Mouse (Mus musculus): ENCODE measurements around the gene Samd14.
A peak's percentile ranks its signal among the peaks of the same experiment; 100 is the strongest.

Gene Samd14

DNA sequence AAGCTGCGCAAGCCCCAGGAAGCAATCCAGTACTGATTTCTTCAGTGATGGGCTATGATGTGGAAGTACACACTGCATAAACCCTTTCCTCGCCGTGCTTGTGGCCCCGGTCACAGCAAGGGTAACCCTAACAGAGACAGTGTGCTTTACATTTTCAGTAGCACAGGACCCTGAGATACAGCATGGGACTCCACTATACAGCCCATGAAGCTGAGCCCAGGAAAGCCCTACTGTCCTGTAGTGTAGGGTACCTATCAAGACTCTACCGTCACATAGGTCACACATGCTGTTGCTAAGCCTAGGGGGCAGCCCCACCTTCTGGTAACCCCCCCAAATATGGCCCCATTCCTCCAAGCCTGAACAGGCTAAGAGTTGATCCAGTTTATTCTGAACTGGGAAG lies 26.8 kb downstream of the Samd14 start:
- ATAC-seq (ENCODE audit: low TSS enrichment) = no peak

DNA sequence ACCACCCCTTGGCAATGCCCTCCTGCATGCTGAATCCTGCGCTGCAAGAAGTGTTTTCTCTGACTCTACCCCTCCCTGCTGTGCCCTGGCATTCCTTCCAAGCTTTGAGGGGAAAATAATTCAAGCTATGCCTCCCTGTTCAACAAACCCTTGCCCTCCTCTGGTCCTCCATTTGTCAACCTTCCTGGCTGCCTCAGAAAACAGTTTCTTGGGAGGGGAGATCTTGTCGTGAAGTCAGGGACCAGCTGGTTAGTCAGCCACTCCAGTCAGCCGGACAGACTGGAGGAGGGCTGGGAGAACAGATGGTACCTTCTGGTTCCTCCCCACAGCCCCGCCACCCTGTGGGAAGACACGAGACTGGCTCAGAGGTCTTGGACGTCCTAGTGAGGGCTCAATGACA lies 27.6 kb downstream of the Samd14 start:
- ATAC-seq (ENCODE audit: low TSS enrichment) = no peak

GRCm38 (mm10) chr11:95038156-95038817 lies 28.6 kb downstream of the Samd14 start:
- ATAC-seq (ENCODE audit: low TSS enrichment) = no peak

GRCm38 (mm10) chr11:95038818-95039655 lies 29.4 kb downstream of the Samd14 start:
- ATAC-seq (ENCODE audit: low TSS enrichment) = no peak

GRCm38 (mm10) chr11:95039766-95040165 lies 30.1 kb downstream of the Samd14 start:
- no peak for ATAC-seq (ENCODE audit: low TSS enrichment)

DNA sequence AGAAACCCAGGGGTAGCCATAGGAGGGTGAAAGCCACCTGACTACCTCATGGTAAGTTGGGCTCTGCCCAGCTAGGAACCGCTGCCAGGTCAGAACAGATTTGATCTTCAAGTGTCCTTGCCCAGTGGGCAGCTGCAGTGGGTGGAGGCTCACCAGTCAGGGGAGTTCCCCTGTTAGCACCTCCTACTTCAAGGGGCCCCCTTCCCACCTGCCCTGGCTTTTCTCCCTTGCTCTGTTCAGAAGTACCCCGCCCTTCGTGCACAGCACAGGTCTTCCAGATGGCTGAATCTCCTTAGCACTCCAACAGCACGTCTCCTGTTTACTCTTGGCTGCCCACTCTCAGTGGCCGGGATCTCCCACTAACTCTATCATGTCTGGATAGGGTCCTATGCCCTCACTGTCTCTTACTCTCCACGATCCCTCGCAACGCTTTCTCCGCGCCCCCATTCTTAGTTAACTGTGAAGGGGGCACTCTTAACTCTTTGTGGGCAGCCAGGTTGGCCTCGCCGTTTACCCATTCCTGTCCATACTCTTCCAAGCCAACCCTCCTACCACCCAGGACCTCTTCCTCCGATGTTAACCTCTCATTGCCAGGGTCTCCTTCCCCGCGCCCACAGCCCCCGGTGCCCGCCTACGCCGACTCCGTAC lies 30.9 kb downstream of the Samd14 start:
- ATAC-seq (ENCODE audit: low TSS enrichment) = peak; percentile 10; the same call in 1 of the 2 replicates

- ATAC-seq (ENCODE audit: low TSS enrichment) = peak; percentile 88
Observed at GRCm38 (mm10) chr11:95041139-95041609, 31.5 kb downstream of the Samd14 start, which contains the start of gene Pdk2. TSS of gene Pdk2 (minus strand) at chr11:95041354.

- ATAC-seq (ENCODE audit: low TSS enrichment) = peak; percentile 66
Observed at GRCm38 (mm10) chr11:95042096-95042495, 32.4 kb downstream of the Samd14 start.

- no peak for ATAC-seq (ENCODE audit: low TSS enrichment)
Observed at GRCm38 (mm10) chr11:95043060-95043459, 33.4 kb downstream of the Samd14 start.

DNA sequence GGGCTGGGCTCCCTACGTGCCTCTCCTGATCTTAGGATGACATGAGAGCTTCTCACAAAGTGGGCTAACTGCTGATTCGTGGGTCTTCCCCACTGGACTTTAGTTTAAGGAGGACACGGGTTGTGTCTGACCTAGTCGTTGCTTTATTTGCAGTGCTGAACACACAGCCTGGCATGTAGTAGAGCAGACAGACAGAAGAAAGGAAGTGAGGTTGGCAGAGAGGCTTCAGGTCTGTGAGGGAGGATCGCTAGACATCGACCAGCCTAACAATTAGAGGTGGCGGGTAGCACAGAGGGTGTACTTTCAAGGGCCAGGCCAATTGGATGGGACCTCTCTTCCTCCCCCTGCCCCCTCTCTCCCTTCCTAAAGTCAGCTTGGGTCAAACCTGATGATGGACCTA lies 33.9 kb downstream of the Samd14 start:
- ATAC-seq (ENCODE audit: low TSS enrichment) = no peak

- ATAC-seq (ENCODE audit: low TSS enrichment) = no peak
Observed at GRCm38 (mm10) chr11:95044185-95044870, 34.6 kb downstream of the Samd14 start.

GRCm38 (mm10) chr11:95046980-95047680 lies 37.5 kb downstream of the Samd14 start:
- peak; percentile 67; the same call in 1 of the 2 replicates for ATAC-seq (ENCODE audit: low TSS enrichment)

- ATAC-seq (ENCODE audit: low TSS enrichment) = no peak
Observed at GRCm38 (mm10) chr11:95053062-95053461, 43.4 kb downstream of the Samd14 start.

DNA sequence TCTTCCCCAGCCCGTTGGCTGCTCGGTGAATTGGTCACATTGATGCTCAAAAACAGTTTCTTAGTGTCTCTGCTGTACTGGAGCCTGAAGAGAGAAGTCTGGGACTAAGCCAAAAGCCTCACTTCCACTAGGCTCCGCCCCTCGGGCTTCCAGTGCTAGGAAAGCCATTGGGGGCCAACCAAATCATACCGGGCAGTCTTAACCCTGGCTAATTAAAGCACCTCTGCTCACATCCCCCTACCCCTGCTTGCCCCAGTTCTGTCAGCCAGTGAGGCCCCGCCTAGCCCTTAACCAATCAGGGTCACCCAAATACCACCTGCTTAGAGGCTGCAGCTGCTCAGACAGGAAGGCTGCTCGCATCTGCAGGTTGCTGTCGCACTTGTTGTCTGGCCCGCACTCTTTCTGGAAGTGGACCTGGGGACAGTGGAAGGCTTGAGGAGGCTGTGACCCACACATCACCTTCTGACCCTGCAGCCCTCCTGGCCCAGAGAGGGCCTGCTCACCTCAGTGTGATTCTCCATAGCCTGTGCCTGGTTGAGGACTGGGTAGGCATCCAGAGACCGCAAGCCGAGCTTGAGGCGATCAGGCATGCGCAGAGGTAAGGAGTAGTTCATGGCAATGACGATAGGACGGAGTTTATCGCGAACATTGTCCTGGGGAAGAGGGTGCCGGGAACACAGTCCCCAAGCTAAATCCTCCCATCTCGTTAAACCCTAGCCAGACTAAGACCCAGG lies 47.3 kb downstream of the Samd14 start:
- no peak for ATAC-seq (ENCODE audit: low TSS enrichment)

DNA sequence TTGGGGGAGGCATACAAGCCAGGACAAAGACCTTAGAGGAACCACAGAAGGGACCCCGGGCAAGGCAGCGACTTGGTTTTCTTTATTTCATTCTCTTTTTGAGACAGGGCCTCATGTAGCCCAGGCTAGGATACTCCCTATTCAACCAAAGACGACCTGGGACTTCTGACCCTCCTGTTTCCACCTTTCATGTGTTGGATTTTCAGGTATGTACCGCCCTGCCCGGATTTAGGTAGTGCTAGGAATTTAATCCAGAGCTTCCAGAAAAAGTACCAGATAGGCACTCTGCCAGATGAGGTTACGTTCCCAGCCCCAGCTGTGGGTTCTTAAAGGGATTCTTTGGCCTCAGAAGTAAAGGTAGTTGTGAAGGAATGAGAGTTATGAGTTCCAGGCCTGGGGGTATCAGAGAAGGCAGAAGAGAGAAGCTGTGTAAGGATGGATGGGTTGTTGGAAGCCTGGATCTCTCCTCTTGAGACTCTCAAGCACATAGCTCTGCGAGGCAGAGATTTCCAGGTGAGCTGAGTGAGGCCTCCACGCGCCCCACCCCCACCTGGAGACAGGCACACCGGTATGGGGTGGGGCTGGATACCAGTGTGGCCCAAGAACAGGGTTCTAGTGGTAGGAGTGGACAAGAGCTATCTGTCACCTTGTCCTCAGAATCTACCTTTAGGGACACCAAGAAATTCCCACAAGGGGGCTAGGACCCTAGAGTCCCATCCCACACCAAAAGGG lies 59.7 kb downstream of the Samd14 start:
- ATAC-seq (ENCODE audit: low TSS enrichment) = no peak

- ATAC-seq (ENCODE audit: low TSS enrichment) = no peak
Observed at GRCm38 (mm10) chr11:95070140-95071107, 60.7 kb downstream of the Samd14 start.

DNA sequence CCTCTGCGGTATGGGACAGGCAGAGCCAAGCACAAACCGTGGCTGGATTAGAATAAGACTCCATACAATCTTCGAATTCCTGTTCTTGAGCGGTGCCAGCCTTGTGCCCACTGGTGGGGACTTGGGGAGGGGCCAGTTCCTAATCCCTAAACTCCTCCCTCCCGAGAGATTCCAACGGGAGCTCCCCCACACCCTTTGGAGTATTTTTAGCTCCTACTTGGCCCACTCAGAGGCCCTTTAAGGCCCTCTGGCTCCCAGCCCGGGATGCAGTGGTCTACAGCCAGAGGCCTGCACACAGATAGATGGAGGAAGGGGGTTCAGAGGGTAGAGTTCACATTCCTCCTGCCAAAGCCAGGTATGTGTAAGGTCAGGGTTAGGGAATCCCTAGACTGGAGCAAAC lies 61.6 kb downstream of the Samd14 start:
- ATAC-seq (ENCODE audit: low TSS enrichment) = no peak

DNA sequence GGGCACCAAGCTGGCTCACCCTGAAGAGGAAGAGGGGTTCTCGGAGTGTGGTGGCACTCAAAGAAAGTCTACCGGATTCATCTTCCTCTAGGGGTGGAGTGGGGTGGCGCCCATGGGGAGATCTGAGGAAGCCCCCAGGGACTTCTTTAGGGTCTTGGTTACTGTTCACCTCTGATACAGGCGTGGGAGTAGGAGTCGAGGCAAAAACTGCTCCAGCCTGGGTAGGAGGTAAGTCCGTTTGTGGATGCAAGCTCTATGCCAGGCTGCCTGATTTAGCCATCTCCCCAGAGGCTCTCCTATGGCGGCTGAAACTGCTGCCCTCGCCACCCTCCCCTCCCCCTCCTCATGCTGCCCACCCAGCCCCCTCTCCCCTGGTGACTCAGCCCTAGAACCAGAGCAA lies 62.5 kb downstream of the Samd14 start:
- ATAC-seq (ENCODE audit: low TSS enrichment) = no peak

- no peak for ATAC-seq (ENCODE audit: low TSS enrichment)
Observed at GRCm38 (mm10) chr11:95072804-95073203, 63.1 kb downstream of the Samd14 start.

All from frontal cortex, adult (tissue).